Mouse (Mus musculus) heart, postnatal 36 days (tissue): ENCODE data around the gene Tmem132b. TPM values are rescaled to one million over a fixed set of nuclear protein-coding genes. Genes with fewer than 3 reads are reported as not detected.

Experiments used
- DNase-seq, 2 experiments: peaks; one replicate each; pipeline ENCODE4 v3.0.0; 2021 to 2022
- intact Hi-C: fragments of 180-260 bp; cut with DNase I; formaldehyde crosslinking; loops from one replicate; pipeline ENCODE4 v1.15.1; 2025
- total RNA-seq, 2 experiments: library from RNA; stranded (reverse); gene quantifications; 2 replicates each; pipeline ENCODE4 v1.2.3; 2021

The Tmem132b gene
- total RNA-seq, 2 experiments from 2014 or later = not detected

- intact Hi-C loops = no loop called here
- DNase-seq = no peak
Measured at GRCm38 (mm10) chr5:125743503-125743902, 211.9 kb downstream of the Tmem132b start.

DNA sequence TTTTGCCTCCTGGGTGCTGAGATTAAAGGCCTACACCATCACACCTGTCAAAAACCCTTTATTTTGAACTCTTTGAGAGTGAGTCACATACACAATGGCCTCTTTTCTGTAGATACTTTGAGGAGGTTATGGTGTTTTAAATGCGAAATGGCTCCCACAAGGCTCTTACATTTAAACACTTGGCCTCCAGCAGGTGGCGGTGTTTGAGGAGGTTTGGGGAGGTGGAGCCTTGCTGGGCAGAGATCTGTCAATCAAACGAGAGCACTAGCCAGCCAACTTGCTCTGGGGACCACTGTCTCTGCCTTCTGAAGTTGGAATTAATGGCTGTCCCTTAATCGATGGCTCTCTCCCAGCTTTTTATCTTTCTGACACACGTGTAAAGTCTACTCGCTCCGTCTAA is 214.2 kb downstream of the Tmem132b start:
- intact Hi-C loops = no loop called here
- DNase-seq = no peak

- no peak for DNase-seq
- intact Hi-C loops = no loop called here
Measured at GRCm38 (mm10) chr5:125751481-125751880, 219.9 kb downstream of the Tmem132b start.

DNA sequence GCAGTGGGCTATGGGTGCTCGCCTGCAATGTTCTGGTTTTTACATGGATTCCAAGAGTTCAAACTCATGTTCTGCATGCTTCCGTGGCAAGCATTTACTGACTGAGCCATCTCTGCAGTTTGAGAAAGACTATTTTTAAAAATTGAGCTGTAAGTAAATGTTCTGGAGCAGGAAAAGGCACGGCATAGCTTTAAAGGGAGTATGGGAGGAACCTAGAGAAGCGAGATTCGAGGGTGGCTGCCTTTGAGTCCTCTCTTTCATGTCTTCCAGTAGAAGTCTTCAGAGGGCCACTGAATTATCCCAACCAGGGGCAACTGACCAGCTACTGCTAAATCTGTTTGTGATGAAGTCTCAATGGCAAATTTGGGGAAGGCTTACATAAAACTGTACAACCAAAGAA is 221.0 kb downstream of the Tmem132b start:
- no peak for DNase-seq
- intact Hi-C loops = no loop called here

DNA sequence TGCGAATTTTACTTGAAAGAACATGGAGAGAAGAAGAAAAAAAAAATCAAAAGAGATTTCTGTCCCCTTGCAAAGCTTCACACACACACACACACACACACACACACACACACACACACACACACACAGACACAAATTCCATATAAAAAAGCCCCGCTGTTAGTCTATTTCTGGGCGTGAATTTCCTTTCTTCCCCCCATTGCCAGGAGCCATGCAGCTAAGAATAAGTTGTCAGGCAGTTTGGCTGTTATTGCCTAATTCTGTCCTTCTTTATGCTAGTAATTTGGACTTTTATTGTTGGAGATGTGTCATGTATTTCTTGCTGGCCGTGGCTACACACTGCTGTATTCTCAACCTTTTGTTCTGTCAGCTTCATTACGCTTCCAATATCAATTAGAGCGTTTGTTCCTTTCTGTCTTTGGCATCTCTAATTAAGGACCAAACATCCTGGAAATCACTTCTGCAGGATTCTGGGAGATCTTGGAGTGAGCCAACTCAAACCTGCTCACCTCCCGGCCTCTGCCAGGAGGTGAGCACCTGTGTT is 225.5 kb downstream of the Tmem132b start:
- intact Hi-C loops = no loop called here
- no peak for DNase-seq

DNA sequence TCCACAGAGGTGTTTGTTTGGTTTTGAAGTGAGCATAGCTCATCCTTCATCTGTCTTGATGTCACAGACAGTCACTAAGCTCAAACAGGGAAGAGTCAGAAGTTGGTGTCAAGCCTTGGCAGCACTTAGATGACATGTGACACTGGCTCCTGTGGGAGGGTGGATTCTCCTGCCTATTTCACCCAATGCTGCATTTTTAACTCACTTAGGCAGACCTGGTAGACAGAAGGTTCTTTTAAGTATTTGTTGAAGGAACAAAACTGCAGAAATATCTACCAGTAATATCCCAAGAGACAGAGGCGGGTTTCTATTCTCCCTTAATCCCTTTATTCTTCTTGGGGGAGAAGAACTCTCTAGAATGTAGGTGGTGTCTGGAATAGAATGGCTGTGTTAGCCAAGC is 226.9 kb downstream of the Tmem132b start:
- intact Hi-C loops = no loop called here

DNA sequence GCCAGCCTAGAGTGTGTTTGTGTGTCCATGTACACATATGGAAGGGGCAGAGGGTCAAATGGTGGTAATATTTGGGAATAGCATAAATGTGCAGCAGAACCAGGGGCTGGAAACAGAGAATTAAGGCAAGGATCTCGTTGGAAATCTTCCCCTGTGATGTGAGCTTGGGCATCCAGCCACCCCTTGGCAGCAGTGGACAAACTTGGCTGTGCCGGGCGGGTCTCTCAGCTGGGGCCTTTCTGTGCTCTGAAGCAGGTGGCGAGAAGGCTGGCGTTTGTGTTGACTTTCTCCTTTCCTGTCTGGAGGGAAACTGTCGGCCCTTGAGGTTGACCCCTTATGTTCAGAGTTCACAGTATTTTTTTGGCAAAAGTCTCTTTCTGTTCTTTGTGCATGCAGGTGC is 235.4 kb downstream of the Tmem132b start:
- DNase-seq = no peak
- intact Hi-C loops = no loop called here

More for the DNA sequence above, 226.9 kb downstream of the Tmem132b start:
- no peak for DNase-seq

- intact Hi-C loops = no loop called here
- DNase-seq = no peak
Measured at GRCm38 (mm10) chr5:125767950-125768349, 236.4 kb downstream of the Tmem132b start.

DNA sequence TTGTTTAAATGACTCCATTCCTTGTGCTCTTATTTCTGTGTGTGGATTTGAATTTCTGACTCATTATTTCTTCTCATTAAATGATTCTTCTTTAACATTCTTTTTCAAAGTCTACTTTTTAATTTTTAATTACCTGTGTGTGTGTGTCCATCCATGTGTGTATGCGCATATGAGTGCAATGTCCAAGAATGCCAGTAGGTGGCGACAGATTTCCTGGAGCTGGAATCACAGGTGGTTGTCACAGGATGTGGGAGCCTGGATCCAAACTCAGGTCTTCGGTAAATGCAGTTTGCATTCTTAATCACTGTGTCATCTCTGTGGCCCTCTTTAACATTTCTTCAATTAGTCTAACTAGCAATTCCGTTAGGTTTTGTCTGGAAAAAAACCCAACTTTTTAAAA is 240.7 kb downstream of the Tmem132b start:
- no peak for DNase-seq
- intact Hi-C loops = no loop called here

GRCm38 (mm10) chr5:125772756-125773155 is 241.2 kb downstream of the Tmem132b start:
- DNase-seq = no peak
- intact Hi-C loops = no loop called here

DNA sequence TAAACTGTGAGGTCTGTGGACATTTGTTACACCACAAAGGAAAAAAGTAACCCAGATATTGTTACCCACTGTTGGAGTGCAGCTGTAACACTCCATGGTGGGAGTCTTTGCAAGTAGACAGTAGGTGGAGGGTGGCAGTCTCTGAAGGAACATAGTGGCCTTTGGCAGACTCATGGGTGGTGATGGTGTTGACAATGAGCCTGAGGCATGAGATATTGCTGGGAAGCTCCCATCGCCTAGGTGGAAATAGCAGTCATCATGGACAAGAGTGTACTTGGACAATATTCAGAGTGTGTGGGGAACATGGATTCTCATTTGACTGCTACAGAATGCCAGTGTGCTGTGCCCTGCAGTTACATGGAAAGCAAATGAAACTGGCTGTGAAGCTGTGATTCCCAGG is 248.8 kb downstream of the Tmem132b start:
- intact Hi-C loops = no loop called here

GRCm38 (mm10) chr5:125792643-125793042 is 261.1 kb downstream of the Tmem132b start:
- intact Hi-C loops = no loop called here

More for the DNA sequence above, 248.8 kb downstream of the Tmem132b start:
- DNase-seq = no peak

DNA sequence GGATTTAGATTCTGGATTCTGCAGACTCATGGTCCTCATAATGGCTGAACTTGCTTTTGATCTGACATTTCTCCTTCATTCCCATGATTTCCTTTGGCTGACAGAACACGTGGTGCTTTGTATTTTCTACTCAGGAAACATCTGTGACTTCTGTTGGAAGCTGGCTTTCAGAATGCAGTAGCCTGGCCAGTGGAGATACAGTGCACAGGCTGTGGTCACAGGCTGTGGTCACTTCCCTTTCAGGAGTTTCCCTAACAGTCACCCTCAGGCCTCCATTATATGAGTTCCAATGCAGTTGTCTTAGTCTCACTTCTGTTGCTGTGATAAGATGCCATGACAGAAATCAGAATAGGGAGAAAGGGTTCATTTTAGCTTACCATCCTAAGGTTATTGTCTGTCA is 262.7 kb downstream of the Tmem132b start:
- DNase-seq = no peak
- intact Hi-C loops = no loop called here

More at GRCm38 (mm10) chr5:125792643-125793042, 261.1 kb downstream of the Tmem132b start:
- DNase-seq = no peak

DNA sequence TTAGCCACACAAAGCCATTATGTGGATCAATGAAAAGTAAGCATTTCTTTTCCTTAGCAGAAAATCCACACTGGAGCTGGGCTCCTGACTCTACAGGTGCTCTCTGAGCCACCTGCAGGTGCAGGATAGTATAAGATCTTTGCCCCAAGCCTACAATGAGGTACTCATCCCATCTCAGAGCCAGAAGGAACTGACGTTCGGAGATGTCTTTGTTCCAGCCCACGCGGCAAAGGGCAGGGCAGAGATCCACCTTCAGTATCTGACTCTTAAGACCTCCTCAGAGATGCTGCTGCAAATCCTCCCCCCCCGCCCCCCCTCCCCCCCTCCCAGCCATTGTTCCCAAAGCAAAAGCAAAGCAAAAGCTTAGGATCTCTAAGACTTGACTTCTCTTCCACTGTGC is 268.0 kb downstream of the Tmem132b start:
- DNase-seq = no peak
- intact Hi-C loops = no loop called here

DNA sequence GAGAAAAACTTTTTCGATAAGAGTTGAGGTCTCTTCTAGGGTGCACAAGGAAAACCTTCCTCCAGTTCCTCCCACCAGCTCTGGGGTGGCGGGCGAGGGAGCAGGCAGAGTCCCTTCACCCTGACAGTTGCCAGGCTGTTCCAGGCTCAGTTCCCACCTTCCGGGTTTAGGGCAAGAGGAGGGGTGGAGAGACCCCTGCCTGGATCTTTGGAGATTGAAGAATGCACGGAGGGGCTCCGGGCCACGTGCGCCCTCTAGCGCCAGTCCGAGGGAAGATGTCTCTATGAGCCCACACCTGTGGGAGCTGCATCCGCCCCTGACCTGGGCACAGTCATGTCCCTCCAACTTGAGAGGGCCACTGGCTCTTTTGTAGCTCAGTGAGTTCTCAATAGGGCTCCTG is 268.5 kb downstream of the Tmem132b start:
- intact Hi-C loops = no loop called here

DNA sequence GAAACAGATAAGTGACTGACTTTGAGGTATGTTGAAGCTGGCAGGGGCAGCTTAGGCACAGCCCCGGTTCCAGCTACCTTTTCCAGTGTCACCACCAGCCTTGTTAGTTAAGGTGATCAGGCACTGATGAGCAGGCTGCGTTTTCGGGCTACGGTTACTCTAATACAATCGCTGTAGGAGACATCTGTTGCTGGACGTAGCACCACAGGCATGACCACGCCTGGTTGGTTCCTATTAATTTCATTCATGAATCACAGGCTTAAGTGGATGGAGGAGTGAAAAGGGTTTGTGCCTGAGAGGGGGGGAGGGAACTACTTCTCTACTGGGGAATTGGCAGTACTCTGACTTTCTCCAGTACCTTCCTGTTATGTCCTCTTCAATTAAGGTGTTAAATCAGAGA is 271.2 kb downstream of the Tmem132b start:
- intact Hi-C loops = no loop called here

More for the DNA sequence above, 268.5 kb downstream of the Tmem132b start:
- DNase-seq = no peak

GRCm38 (mm10) chr5:125805327-125805726 is 273.8 kb downstream of the Tmem132b start:
- DNase-seq = no peak
- intact Hi-C loops = no loop called here

More for the DNA sequence above, 271.2 kb downstream of the Tmem132b start:
- DNase-seq = no peak

- no peak for DNase-seq
- intact Hi-C loops = no loop called here
Measured at GRCm38 (mm10) chr5:125807861-125808260, 276.3 kb downstream of the Tmem132b start.

GRCm38 (mm10) chr5:125829342-125829741 is 297.8 kb downstream of the Tmem132b start:
- intact Hi-C loops = no loop called here
- no peak for DNase-seq

- intact Hi-C loops = no loop called here
- no peak for DNase-seq
Measured at GRCm38 (mm10) chr5:125835890-125836289, 304.3 kb downstream of the Tmem132b start.

- DNase-seq = no peak
- intact Hi-C loops = no loop called here
Measured at GRCm38 (mm10) chr5:125836761-125837160, 305.2 kb downstream of the Tmem132b start.
